Comparison of ENCODE assay signal across 8 mouse cellular contexts in the genomic region with DNA sequence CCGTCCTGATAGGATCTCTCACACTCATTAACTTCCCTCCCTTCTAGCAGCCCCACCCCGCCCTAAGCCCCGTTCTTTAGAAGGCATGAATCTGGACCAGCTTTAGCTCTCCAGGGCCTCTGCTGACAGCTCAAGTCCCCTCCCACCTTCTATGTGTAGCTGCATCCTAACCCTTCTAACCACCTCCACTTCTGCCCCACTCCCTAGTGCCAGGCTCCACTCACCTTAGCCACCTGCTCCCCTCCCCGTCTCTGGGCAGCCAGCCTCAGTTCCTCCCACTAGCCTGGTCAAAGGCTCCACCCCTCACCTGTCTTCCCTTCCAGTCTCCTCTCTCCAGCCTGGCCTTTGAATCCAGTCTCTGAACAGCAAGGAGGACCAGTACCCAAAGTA. TPM values are rescaled to one million over a fixed set of nuclear protein-coding genes. Genes with fewer than 3 reads are reported as not detected.
DNase-seq lines count a peak whose midpoint lies in the region; ATAC-seq and TF ChIP-seq lines count a peak whose summit lies in the region.

No protein-coding gene starts in this region.

- TF ChIP-seq RAD21 in CH12.LX (IDR thresholded peaks at IDR 0.05; ENCODE audit: low read depth, low read length): no peak

- TF ChIP-seq POLR2A in CH12.LX (IDR thresholded peaks at IDR 0.05; ENCODE audit: low read depth, low read length): no peak

- H3K27ac ChIP-seq in heart, embryonic 16.5 days (ENCODE audit: low read length): peak overlapping the region; percentile 80
- peak overlapping the region; percentile 48; the same call in 1 of the 2 replicates for H3K27ac ChIP-seq in CH12.LX (ENCODE audit: insufficient read depth, low read depth)
- no peak overlapping the region for H3K27ac ChIP-seq in embryonic facial prominence, embryonic 11.5 days (replicated peaks; ENCODE audit: low read depth, low read length)
- H3K27ac ChIP-seq in limb, embryonic 15.5 days: peak overlapping the region; percentile 79

- TF ChIP-seq CTCF in CH12.LX (conservative IDR thresholded peaks at IDR 0.05 in 1 of 2, IDR thresholded peaks at IDR 0.05 in 1 of 2; ENCODE audit: low read depth in 2 of 2, low read length in 2 of 2): no peak

- WGBS in heart, embryonic 16.5 days: 42% methylated on average over 4 of the region's 4 CpGs
- WGBS in embryonic facial prominence, embryonic 11.5 days: 69% methylated on average over 4 of the region's 4 CpGs
- 46% methylated on average over 4 of the region's 4 CpGs for WGBS in limb, embryonic 15.5 days

- intact Hi-C loops in heart, postnatal 10 days (cut with DNase I): loop anchor here (2.0 kb wide), 2 partner anchors 21 to 35 kb away; no protein-coding TSS in a partner anchor

- no peak for ATAC-seq in heart, embryonic 16.5 days (replicated peaks; ENCODE audit: extremely low read depth, insufficient read depth, low FRiP score)
- no peak for ATAC-seq in embryonic facial prominence, embryonic 11.5 days (replicated peaks; ENCODE audit: insufficient number of reproducible peaks, low FRiP score, low TSS enrichment, low read depth)
- no peak for ATAC-seq in limb, embryonic 15.5 days (ENCODE audit: insufficient number of reproducible peaks, low FRiP score, low TSS enrichment, low read depth)

- H3K36me3 ChIP-seq in heart, embryonic 16.5 days (ENCODE audit: control insufficient read depth, insufficient read depth): peaks cover 17% of the 10 kb centered on the region
- H3K36me3 ChIP-seq in CH12.LX (replicated peaks in 1 of 2; ENCODE audit: control insufficient read depth in 1 of 2, insufficient read depth in 1 of 2, low read length in 1 of 2): peaks cover 33 to 44% of the 10 kb centered on the region in 2 experiments
- H3K36me3 ChIP-seq in embryonic facial prominence, embryonic 11.5 days (replicated peaks; ENCODE audit: control insufficient read depth, insufficient read depth, low read depth, low read length): peaks cover 3% of the 10 kb centered on the region
- H3K36me3 ChIP-seq in limb, embryonic 15.5 days: peaks cover 42% of the 10 kb centered on the region

- in situ Hi-C loops in CH12.LX (cut with MboI; ENCODE audit: low pct_ligation_motif_present, low pct_unique_long_range_greater_than_20kb, low sequenced_read_pairs): no loop called here

- dilution Hi-C loops in CH12.LX (cut with MboI; ENCODE audit: extremely low pct_ligation_motif_present, extremely low pct_unique_long_range_greater_than_20kb, low sequenced_read_pairs): no loop called here

- DNase-seq in heart, postnatal 10 days: no peak
- DNase-seq in CH12.LX (ENCODE audit: extremely low read depth): no peak
- no peak for DNase-seq in embryonic facial prominence, embryonic 11.5 days (ENCODE audit: low spot score)
- no peak for DNase-seq in urinary bladder, adult 2 months (ENCODE audit: low spot score)
- DNase-seq in right cerebral cortex, postnatal 10 days (ENCODE audit: low spot score in 2 of 2): no peak
- DNase-seq in gastrocnemius, adult 8-10 months (ENCODE audit: low spot score in 2 of 2): no peak

- no peaks in the 10 kb centered on the region for H3K27me3 ChIP-seq in heart, embryonic 16.5 days (ENCODE audit: control insufficient read depth, insufficient read depth, low read length)
- peaks cover 4% of the 10 kb centered on the region for H3K27me3 ChIP-seq in CH12.LX (replicated peaks)
- H3K27me3 ChIP-seq in embryonic facial prominence, embryonic 11.5 days (ENCODE audit: control insufficient read depth, insufficient read depth, low read length): no peaks in the 10 kb centered on the region
- H3K27me3 ChIP-seq in limb, embryonic 15.5 days: no peaks in the 10 kb centered on the region

- H3K79me2 ChIP-seq in CH12.LX (replicated peaks; ENCODE audit: control insufficient read depth, extremely low read depth, insufficient read depth, poor library complexity, severe bottlenecking): peaks cover 56% of the 10 kb centered on the region

- H3K9me3 ChIP-seq in heart, embryonic 16.5 days (replicated peaks; ENCODE audit: control insufficient read depth, low read length): no peaks in the 10 kb centered on the region
- no peaks in the 10 kb centered on the region for H3K9me3 ChIP-seq in CH12.LX (replicated peaks; ENCODE audit: low read length)
- H3K9me3 ChIP-seq in embryonic facial prominence, embryonic 11.5 days (replicated peaks; ENCODE audit: control insufficient read depth, low read length): no peaks in the 10 kb centered on the region
- no peaks in the 10 kb centered on the region for H3K9me3 ChIP-seq in limb, embryonic 15.5 days

- TF ChIP-seq EP300 in CH12.LX (IDR thresholded peaks at IDR 0.05; ENCODE audit: low read length): no peak

- H3K4me3 ChIP-seq in heart, embryonic 16.5 days (ENCODE audit: low read length): peak overlapping the region; percentile 11; the same call in 1 of the 2 replicates
- peak overlapping the region; percentile 80 to 94 (median 94) for H3K4me3 ChIP-seq in CH12.LX (replicated peaks in 1 of 3; ENCODE audit: low read depth in 2 of 3, low read length in 2 of 3, poor library complexity in 1 of 3)
- no peak overlapping the region for H3K4me3 ChIP-seq in embryonic facial prominence, embryonic 11.5 days (ENCODE audit: low read depth, low read length)
- no peak overlapping the region; the same call in 1 of the 2 replicates for H3K4me3 ChIP-seq in limb, embryonic 15.5 days

- peak overlapping the region; percentile 94 for H3K9ac ChIP-seq in heart, embryonic 16.5 days (ENCODE audit: low read length)
- H3K9ac ChIP-seq in CH12.LX (ENCODE audit: insufficient read depth, low read depth): peak overlapping the region; percentile 80; the same call in 1 of the 2 replicates
- no peak overlapping the region for H3K9ac ChIP-seq in embryonic facial prominence, embryonic 11.5 days (replicated peaks; ENCODE audit: low read length)
- H3K9ac ChIP-seq in limb, embryonic 15.5 days: 0 out of 2 replicates have a peak overlapping the region, but pooled peaks have one; percentile 2

- peaks cover 60% of the 10 kb centered on the region for H3K4me1 ChIP-seq in heart, embryonic 16.5 days (ENCODE audit: control insufficient read depth, insufficient read depth, low read length)
- H3K4me1 ChIP-seq in CH12.LX (ENCODE audit: control insufficient read depth in 1 of 2, insufficient read depth in 2 of 2): peaks cover 20 to 59% of the 10 kb centered on the region in 2 experiments
- peaks cover 3% of the 10 kb centered on the region; the same call in 1 of the 2 replicates for H3K4me1 ChIP-seq in embryonic facial prominence, embryonic 11.5 days (ENCODE audit: control insufficient read depth, insufficient read depth, low read length)
- H3K4me1 ChIP-seq in limb, embryonic 15.5 days: peaks cover 39% of the 10 kb centered on the region

- H3K4me2 ChIP-seq in heart, embryonic 16.5 days (ENCODE audit: low read depth, low read length): peak overlapping the region; percentile 88
- H3K4me2 ChIP-seq in CH12.LX (ENCODE audit: insufficient read depth, low read depth, poor library complexity, severe bottlenecking): peak overlapping the region; percentile 95
- H3K4me2 ChIP-seq in embryonic facial prominence, embryonic 11.5 days (ENCODE audit: low read depth, low read length): 0 out of 2 replicates have a peak overlapping the region, but pooled peaks have one; percentile 2
- peak overlapping the region; percentile 30; the same call in 1 of the 2 replicates for H3K4me2 ChIP-seq in limb, embryonic 15.5 days

RNA-seq across cellular contexts. Expression of gene Ppp5c, which starts 2.2 kb away (rescaled TPM):
- 105 and 108 TPM in 2 replicates for polyA plus RNA-seq in heart, embryonic 16.5 days (2015; fragmentation: Nextera tagmentation; extraction: Ambion mirVana)
- total RNA-seq in heart, postnatal 10 days (2021): 100 to 1,000 TPM; 104 to 105 TPM
- total RNA-seq in CH12.LX (2012; rRNA removed) (128 and 130 TPM in 2 replicates), CH12.LX (2014; rRNA removed) (117 and 125 TPM in 2 replicates)
- 223 and 249 TPM in 2 replicates for polyA plus RNA-seq in CH12.LX (2012; ENCODE audit: insufficient read length, low read depth)
- polyA plus RNA-seq in embryonic facial prominence, embryonic 11.5 days (2014; fragmentation: Nextera tagmentation; extraction: Ambion mirVana): 100 and 102 TPM in 2 replicates
- polyA plus RNA-seq in limb, embryonic 15.5 days (2015; fragmentation: Nextera tagmentation; extraction: Ambion mirVana): 101 and 115 TPM in 2 replicates
- polyA plus RNA-seq in urinary bladder, adult 2 months (2012; rRNA removed): 104 and 116 TPM in 2 replicates
- total RNA-seq in gastrocnemius, adult 8-10 months (2022): 10 to 100 TPM; 53.5 to 62.3 (median 60.6) TPM

RNA-seq across cellular contexts. Expression of gene Ccdc8, which starts 33.0 kb away (rescaled TPM):
- polyA plus RNA-seq in heart, embryonic 16.5 days (2015; fragmentation: Nextera tagmentation; extraction: Ambion mirVana): 45.1 and 47.4 TPM in 2 replicates
- total RNA-seq in heart, postnatal 10 days (2021): 10 to 100 TPM; 15.6 to 18.0 TPM
- total RNA-seq in CH12.LX (2012; rRNA removed) (0.04 TPM in 1 of 2 replicates, not detected in the other), CH12.LX (2014; rRNA removed) (not detected in 2 replicates)
- polyA plus RNA-seq in CH12.LX (2012; ENCODE audit: insufficient read length, low read depth): 0.14 and 0.16 TPM in 2 replicates
- 15.9 and 17.1 TPM in 2 replicates for polyA plus RNA-seq in embryonic facial prominence, embryonic 11.5 days (2014; fragmentation: Nextera tagmentation; extraction: Ambion mirVana)
- 19.1 and 40.8 TPM in 2 replicates for polyA plus RNA-seq in limb, embryonic 15.5 days (2015; fragmentation: Nextera tagmentation; extraction: Ambion mirVana)
- polyA plus RNA-seq in urinary bladder, adult 2 months (2012; rRNA removed): 9.5 and 9.6 TPM in 2 replicates
- under 1 TPM; 0.60 to 0.94 (median 0.76) TPM for total RNA-seq in gastrocnemius, adult 8-10 months (2022)

RNA-seq across cellular contexts. Expression of gene Hif3a, which starts 36.7 kb away (rescaled TPM):
- polyA plus RNA-seq in heart, embryonic 16.5 days (2015; fragmentation: Nextera tagmentation; extraction: Ambion mirVana): 36.3 and 43.4 TPM in 2 replicates
- total RNA-seq in heart, postnatal 10 days (2021): 1 to 10 TPM; 1.5 to 7.1 TPM
- total RNA-seq in CH12.LX (2012; rRNA removed) (under 0.01 and 0.08 TPM in 2 replicates), CH12.LX (2014; rRNA removed) (0.03 and 0.05 TPM in 2 replicates)
- 0.49 and 0.52 TPM in 2 replicates for polyA plus RNA-seq in CH12.LX (2012; ENCODE audit: insufficient read length, low read depth)
- polyA plus RNA-seq in embryonic facial prominence, embryonic 11.5 days (2014; fragmentation: Nextera tagmentation; extraction: Ambion mirVana): 6.7 TPM in 2 replicates
- polyA plus RNA-seq in limb, embryonic 15.5 days (2015; fragmentation: Nextera tagmentation; extraction: Ambion mirVana): 29.0 and 33.4 TPM in 2 replicates
- polyA plus RNA-seq in urinary bladder, adult 2 months (2012; rRNA removed): 1.5 and 4.1 TPM in 2 replicates
- total RNA-seq in gastrocnemius, adult 8-10 months (2022): 1 to 10 TPM in 2 of 4 experiments, under 1 TPM in 2; 0.75 to 1.7 (median 1.00) TPM

RNA-seq across cellular contexts. Expression of gene Gm42372, which starts 42.6 kb away (rescaled TPM):
- polyA plus RNA-seq in heart, embryonic 16.5 days (2015; fragmentation: Nextera tagmentation; extraction: Ambion mirVana): 0.07 and 0.09 TPM in 2 replicates
- under 1 TPM in 1 of 2 experiments, not detected in 1; 0.10 TPM for total RNA-seq in heart, postnatal 10 days (2021)
- 0.25 and 0.47 TPM in 2 replicates for total RNA-seq in CH12.LX (2012; rRNA removed)
- 0.15 and 0.16 TPM in 2 replicates for total RNA-seq in CH12.LX (2014; rRNA removed)
- polyA plus RNA-seq in CH12.LX (2012; ENCODE audit: insufficient read length, low read depth): 0.61 and 0.90 TPM in 2 replicates
- polyA plus RNA-seq in embryonic facial prominence, embryonic 11.5 days (2014; fragmentation: Nextera tagmentation; extraction: Ambion mirVana): 0.52 and 0.63 TPM in 2 replicates
- 0.14 and 0.20 TPM in 2 replicates for polyA plus RNA-seq in limb, embryonic 15.5 days (2015; fragmentation: Nextera tagmentation; extraction: Ambion mirVana)
- polyA plus RNA-seq in urinary bladder, adult 2 months (2012; rRNA removed): 0.06 TPM in 1 of 2 replicates, not detected in the other
- not detected for total RNA-seq in gastrocnemius, adult 8-10 months (2022)

RNA-seq across cellular contexts. Expression of gene Psg16, which starts 48.3 kb away (rescaled TPM):
- polyA plus RNA-seq in heart, embryonic 16.5 days (2015; fragmentation: Nextera tagmentation; extraction: Ambion mirVana): 0.17 and 0.22 TPM in 2 replicates
- total RNA-seq in heart, postnatal 10 days (2021): under 1 TPM in 1 of 2 experiments, not detected in 1; 0.10 TPM
- total RNA-seq in CH12.LX (2012; rRNA removed): not detected in 2 replicates
- not detected in 2 replicates for total RNA-seq in CH12.LX (2014; rRNA removed)
- polyA plus RNA-seq in CH12.LX (2012; ENCODE audit: insufficient read length, low read depth): 0.27 TPM in 2 replicates
- polyA plus RNA-seq in embryonic facial prominence, embryonic 11.5 days (2014; fragmentation: Nextera tagmentation; extraction: Ambion mirVana): 0.10 and 0.11 TPM in 2 replicates
- polyA plus RNA-seq in limb, embryonic 15.5 days (2015; fragmentation: Nextera tagmentation; extraction: Ambion mirVana): 0.17 and 0.20 TPM in 2 replicates
- 0.08 and 0.18 TPM in 2 replicates for polyA plus RNA-seq in urinary bladder, adult 2 months (2012; rRNA removed)
- under 1 TPM in 2 of 4 experiments, not detected in 2; 0.09 to 0.15 TPM for total RNA-seq in gastrocnemius, adult 8-10 months (2022)

Comparison
In these comparisons a context has a peak if more than half of its experiments do, and no peak if none do; other contexts are left out.
1. H3K4me2 ChIP-seq: peak in every context shown above with its lines; median percentile 95 in CH12.LX; 88 in heart, embryonic 16.5 days; 30 in limb, embryonic 15.5 days; 2 in embryonic facial prominence, embryonic 11.5 days.
2. H3K4me3 ChIP-seq: peak in heart, embryonic 16.5 days (single experiment) and CH12.LX (3 of 3); none in embryonic facial prominence, embryonic 11.5 days (single experiment) and limb, embryonic 15.5 days (single experiment).